Mouse (Mus musculus) embryonic facial prominence, embryonic 15.5 days (tissue): ENCODE measurements at regions not wholly inside any gene's neighbourhood (a gene's known extent, or its start where the extent isn't known, plus 50 kb on each side); places are given as distances from the start of the nearest gene placed in this dataset.

Experiments
- ATAC-seq: fragments of 200-750 bp; cut with Nextera tagmentation; 2 replicates; pipeline ENCODE4 v1.8.0; 2017; ENCODE audit warnings: low read depth, moderate TSS enrichment; ENCODE audit not compliant: insufficient number of reproducible peaks, low FRiP score, low TSS enrichment
- H3K27ac ChIP-seq: fragments of 300-500 bp; sonication (generic); replicated peaks from 2 replicates; pipeline ENCODE4 v1.5.1; 2015; ENCODE audit warnings: mild to moderate bottlenecking, inconsistent platforms
- H3K27me3 ChIP-seq: fragments of 300-500 bp; sonication (generic); 2 replicates; pipeline ENCODE4 v1.6.1; 2015; ENCODE audit warnings: inconsistent platforms
- H3K36me3 ChIP-seq: fragments of 300-500 bp; sonication (generic); 2 replicates; pipeline ENCODE4 v1.6.1; 2015; ENCODE audit warnings: mild to moderate bottlenecking, inconsistent platforms
- H3K4me1 ChIP-seq: fragments of 300-500 bp; sonication (generic); 2 replicates; pipeline ENCODE4 v1.6.1; 2015; ENCODE audit warnings: inconsistent platforms
- H3K4me2 ChIP-seq: fragments of 300-500 bp; sonication (generic); replicated peaks from 2 replicates; pipeline ENCODE4 v1.6.1; 2015; ENCODE audit warnings: mild to moderate bottlenecking, inconsistent platforms
- H3K4me3 ChIP-seq: fragments of 300-500 bp; sonication (generic); replicated peaks from 2 replicates; pipeline ENCODE4 v1.5.1; 2015; ENCODE audit warnings: mild to moderate bottlenecking, inconsistent platforms
- H3K9ac ChIP-seq: fragments of 300-500 bp; sonication (generic); 2 replicates; pipeline ENCODE4 v1.6.1; 2015; ENCODE audit warnings: inconsistent platforms
- H3K9me3 ChIP-seq: fragments of 300-500 bp; sonication (generic); replicated peaks from 2 replicates; pipeline ENCODE4 v1.6.1; 2016; ENCODE audit warnings: inconsistent platforms
- WGBS: fragments of 180-500 bp; shearing (Covaris S2); methylation state at CpG from one replicate; pipeline ENCODE4 v1.1.7; 2015; 5-methylcytosine and 5-hydroxymethylcytosine counted together

- H3K9me3 ChIP-seq = no peaks in the 10 kb centered on the region
- no peaks in the 10 kb centered on the region for H3K4me1 ChIP-seq
- H3K4me2 ChIP-seq = no peak overlapping the region
- no peak overlapping the region for H3K9ac ChIP-seq
- H3K27ac ChIP-seq = no peak overlapping the region
- WGBS = 49% methylated on average over 6 of the region's 6 CpGs
- no peak for ATAC-seq
- no peaks in the 10 kb centered on the region for H3K36me3 ChIP-seq
- H3K27me3 ChIP-seq = no peaks in the 10 kb centered on the region
- no peak overlapping the region for H3K4me3 ChIP-seq
These were observed 605.7 kb upstream of the Arpp21 start for GRCm38 (mm10) chr9:112841473-112841872.

GRCm38 (mm10) chr9:112839071-112839793 lies 603.5 kb upstream of the Arpp21 start:
- 76% methylated on average over 7 of the region's 7 CpGs for WGBS
- no peak for ATAC-seq

DNA sequence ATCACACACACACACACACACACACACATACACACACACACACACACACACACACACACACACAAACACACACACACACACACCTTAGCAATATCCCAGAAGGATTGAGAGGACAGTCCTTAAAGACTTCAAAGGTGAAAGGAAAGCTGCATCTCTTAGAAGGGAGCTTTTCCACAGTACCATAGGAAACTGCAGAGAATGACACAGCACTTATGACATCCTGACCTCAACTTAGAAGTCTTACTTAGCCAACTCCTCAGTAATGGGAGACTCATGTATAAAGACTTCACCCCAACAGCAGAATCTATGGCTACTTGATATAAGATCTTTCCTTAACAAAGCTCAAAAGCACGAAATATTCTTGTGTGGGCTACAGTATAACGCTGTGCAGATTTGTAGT lies 601.8 kb upstream of the Arpp21 start:
- no peaks in the 10 kb centered on the region for H3K4me1 ChIP-seq
- no peak overlapping the region for H3K4me3 ChIP-seq
- H3K27me3 ChIP-seq = no peaks in the 10 kb centered on the region
- H3K9ac ChIP-seq = no peak overlapping the region
- no peaks in the 10 kb centered on the region for H3K9me3 ChIP-seq
- 80% methylated on average over 2 of the region's 2 CpGs for WGBS
- no peak overlapping the region for H3K4me2 ChIP-seq
- H3K36me3 ChIP-seq = no peaks in the 10 kb centered on the region
- ATAC-seq = no peak
- no peak overlapping the region for H3K27ac ChIP-seq

More at GRCm38 (mm10) chr9:112839071-112839793, 603.5 kb upstream of the Arpp21 start:
- no peak overlapping the region for H3K4me2 ChIP-seq
- H3K4me3 ChIP-seq = no peak overlapping the region
- H3K9me3 ChIP-seq = no peaks in the 10 kb centered on the region
- no peaks in the 10 kb centered on the region for H3K36me3 ChIP-seq
- no peaks in the 10 kb centered on the region for H3K27me3 ChIP-seq
- H3K27ac ChIP-seq = no peak overlapping the region
- no peaks in the 10 kb centered on the region for H3K4me1 ChIP-seq
- no peak overlapping the region for H3K9ac ChIP-seq

DNA sequence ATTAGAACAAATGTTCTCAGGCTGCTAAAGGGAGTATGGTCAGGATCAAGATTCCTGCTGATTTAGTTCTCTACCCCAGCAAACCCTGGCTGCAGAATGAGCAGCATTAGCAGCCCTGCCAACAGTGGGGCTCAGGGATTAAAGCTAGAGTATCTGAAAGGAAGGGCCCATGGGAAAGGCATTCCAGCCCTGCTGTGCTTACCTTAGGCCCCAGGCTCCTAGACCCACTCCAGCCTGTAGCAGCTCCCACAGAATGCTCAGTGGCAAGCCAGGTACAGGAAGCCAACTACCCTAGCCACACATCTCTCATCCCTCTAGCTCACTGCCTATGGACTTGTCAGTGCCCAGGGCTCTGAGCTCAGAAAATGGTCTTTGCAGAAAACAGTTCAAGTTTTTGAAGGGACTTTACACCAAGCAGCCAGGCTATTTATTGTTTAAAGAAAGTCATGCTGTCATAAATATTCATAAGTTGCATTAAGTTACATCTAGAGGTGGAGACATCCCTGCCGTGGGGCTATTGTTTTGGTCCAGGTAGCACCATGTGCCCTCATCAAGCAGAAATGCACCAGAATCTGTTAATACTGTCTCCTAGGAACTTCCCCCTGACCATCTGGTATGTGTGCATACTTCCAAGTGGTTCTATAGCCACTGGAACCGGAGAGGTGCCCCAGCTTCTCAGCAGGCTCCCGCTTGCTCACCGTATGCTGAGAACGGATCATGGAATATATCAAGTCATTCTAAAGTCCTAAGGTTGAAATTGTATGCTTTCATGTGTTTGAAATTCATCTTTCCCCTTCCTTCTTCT lies 598.9 kb upstream of the Arpp21 start:
- Histone ChIP-seq H3K27me3 (no peaks in the 10 kb centered on the region), H3K27ac (no peak overlapping the region), H3K36me3 (no peaks in the 10 kb centered on the region), H3K4me3 (no peak overlapping the region), H3K4me1 (no peaks in the 10 kb centered on the region), H3K9ac (no peak overlapping the region), H3K4me2 (no peak overlapping the region), H3K9me3 (no peaks in the 10 kb centered on the region)
- WGBS = 80% methylated on average over 5 of the region's 5 CpGs
- ATAC-seq = no peak

- no peak overlapping the region for H3K4me2 ChIP-seq
- ATAC-seq = no peak
- H3K9ac ChIP-seq = no peak overlapping the region
- no peaks in the 10 kb centered on the region for H3K27me3 ChIP-seq
- no peak overlapping the region for H3K4me3 ChIP-seq
- 58% methylated on average over 2 of the region's 2 CpGs for WGBS
- H3K9me3 ChIP-seq = no peaks in the 10 kb centered on the region
- no peak overlapping the region for H3K27ac ChIP-seq
- no peaks in the 10 kb centered on the region for H3K36me3 ChIP-seq
- H3K4me1 ChIP-seq = no peaks in the 10 kb centered on the region
These were observed 595.4 kb upstream of the Arpp21 start for GRCm38 (mm10) chr9:112831102-112831501.

GRCm38 (mm10) chr9:112828602-112829001 lies 592.9 kb upstream of the Arpp21 start:
- no peak for ATAC-seq
- WGBS = 70% methylated on average over 4 of the region's 4 CpGs
- no peak overlapping the region for H3K9ac ChIP-seq
- no peaks in the 10 kb centered on the region for H3K4me1 ChIP-seq
- H3K4me3 ChIP-seq = no peak overlapping the region
- no peak overlapping the region for H3K27ac ChIP-seq
- no peaks in the 10 kb centered on the region for H3K9me3 ChIP-seq
- no peaks in the 10 kb centered on the region for H3K36me3 ChIP-seq
- H3K27me3 ChIP-seq = no peaks in the 10 kb centered on the region
- H3K4me2 ChIP-seq = no peak overlapping the region

DNA sequence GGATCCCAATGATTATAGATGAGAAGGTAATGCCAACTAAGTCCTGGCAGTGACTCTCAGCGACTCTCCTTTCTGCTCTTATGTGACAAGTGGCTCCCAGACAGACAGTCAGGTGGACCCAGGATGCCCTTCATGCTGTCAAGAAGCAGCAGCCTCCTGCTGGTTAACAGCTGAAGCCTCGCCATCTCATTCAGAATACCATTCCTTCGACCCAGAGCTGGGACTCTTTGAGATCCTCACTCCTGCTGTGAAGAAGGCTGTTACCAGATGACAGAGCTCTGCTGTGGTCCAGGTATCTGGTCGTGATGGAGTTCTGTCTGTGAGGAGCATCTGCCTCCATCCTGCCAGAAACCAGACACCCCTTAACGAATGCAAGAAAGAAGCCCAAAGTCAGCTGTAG lies 590.9 kb upstream of the Arpp21 start:
- Histone ChIP-seq H3K9ac (no peak overlapping the region), H3K27ac (no peak overlapping the region), H3K27me3 (no peaks in the 10 kb centered on the region), H3K9me3 (no peaks in the 10 kb centered on the region), H3K36me3 (no peaks in the 10 kb centered on the region), H3K4me2 (no peak overlapping the region), H3K4me1 (no peaks in the 10 kb centered on the region), H3K4me3 (no peak overlapping the region)
- WGBS = 58% methylated on average over 5 of the region's 5 CpGs
- ATAC-seq = no peak

GRCm38 (mm10) chr9:112821940-112822339 lies 586.2 kb upstream of the Arpp21 start:
- Histone ChIP-seq H3K4me1 (no peaks in the 10 kb centered on the region), H3K27me3 (no peaks in the 10 kb centered on the region), H3K9ac (no peak overlapping the region), H3K36me3 (no peaks in the 10 kb centered on the region), H3K4me3 (no peak overlapping the region), H3K9me3 (no peaks in the 10 kb centered on the region), H3K27ac (no peak overlapping the region), H3K4me2 (no peak overlapping the region)
- WGBS = 81% methylated on average over 1 of the region's 1 CpGs
- no peak for ATAC-seq

DNA sequence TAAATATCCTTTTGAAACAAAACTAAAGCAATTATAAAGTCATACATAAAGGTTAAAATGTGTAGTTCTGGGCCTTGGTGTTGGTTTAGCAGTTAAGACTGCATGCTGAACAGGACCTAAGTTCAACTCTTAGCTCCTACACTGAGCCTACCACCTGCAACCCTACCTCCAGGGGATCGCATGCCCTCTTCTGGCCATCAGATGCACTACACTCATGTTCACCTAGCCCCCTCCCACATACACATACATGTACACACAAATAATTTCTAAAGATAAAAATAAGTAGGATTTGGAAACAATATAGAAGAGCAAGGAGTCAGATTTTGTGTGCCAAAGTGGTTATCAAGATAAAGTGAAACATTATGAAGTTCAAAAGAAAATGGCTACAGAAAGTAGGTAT lies 576.2 kb upstream of the Arpp21 start:
- 43% methylated on average over 1 of the region's 1 CpGs for WGBS
- Histone ChIP-seq H3K4me1 (no peaks in the 10 kb centered on the region), H3K4me2 (no peak overlapping the region), H3K4me3 (no peak overlapping the region), H3K36me3 (no peaks in the 10 kb centered on the region), H3K9me3 (no peaks in the 10 kb centered on the region), H3K27me3 (no peaks in the 10 kb centered on the region), H3K27ac (no peak overlapping the region), H3K9ac (no peak overlapping the region)
- ATAC-seq = no peak

DNA sequence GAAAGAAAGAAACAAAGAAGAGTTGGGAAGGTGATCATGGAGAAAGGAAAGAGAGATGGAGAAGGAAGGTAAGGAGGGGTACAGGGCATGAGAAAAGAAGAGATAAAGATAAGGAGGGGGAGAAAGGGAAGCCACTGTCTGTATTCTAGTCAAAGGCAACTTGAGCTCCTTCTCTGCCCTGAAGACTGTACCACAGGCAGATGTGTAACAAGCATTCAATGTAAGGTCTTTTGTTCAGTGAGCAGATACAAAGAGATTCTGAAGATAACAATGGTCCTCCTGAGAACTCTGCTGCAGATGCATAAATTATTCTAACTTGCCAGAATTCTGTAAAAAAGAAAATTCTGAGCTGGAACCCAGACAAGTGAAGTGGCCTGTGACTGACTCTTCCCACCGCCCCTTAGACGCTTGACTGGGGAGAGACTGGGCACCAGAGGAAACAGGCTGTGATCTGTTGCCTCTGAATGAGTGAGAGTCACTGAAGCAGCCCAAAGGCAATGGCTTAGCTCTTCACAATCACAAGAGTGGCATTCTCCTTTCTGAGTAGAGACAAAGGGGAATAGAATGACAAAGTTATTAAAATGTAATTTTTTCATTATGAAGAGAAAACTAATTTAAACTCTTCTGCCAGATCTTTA lies 564.0 kb upstream of the Arpp21 start:
- H3K9ac ChIP-seq = no peak overlapping the region
- H3K9me3 ChIP-seq = no peaks in the 10 kb centered on the region
- H3K4me2 ChIP-seq = no peak overlapping the region
- no peaks in the 10 kb centered on the region for H3K36me3 ChIP-seq
- H3K27ac ChIP-seq = no peak overlapping the region
- no peak for ATAC-seq
- no peak overlapping the region for H3K4me3 ChIP-seq
- H3K27me3 ChIP-seq = no peaks in the 10 kb centered on the region
- no peaks in the 10 kb centered on the region for H3K4me1 ChIP-seq
- WGBS = 62% methylated on average over 2 of the region's 2 CpGs

- Histone ChIP-seq H3K9me3 (no peaks in the 10 kb centered on the region), H3K36me3 (no peaks in the 10 kb centered on the region), H3K4me2 (no peak overlapping the region), H3K27me3 (no peaks in the 10 kb centered on the region), H3K4me3 (no peak overlapping the region), H3K27ac (no peak overlapping the region), H3K4me1 (no peaks in the 10 kb centered on the region), H3K9ac (no peak overlapping the region)
- no peak for ATAC-seq
- 65% methylated on average over 2 of the region's 2 CpGs for WGBS
These were observed 557.8 kb upstream of the Arpp21 start for GRCm38 (mm10) chr9:112793537-112793936.
